Mouse (Mus musculus) heart, embryonic 14.5 days (tissue): Measurements from ENCODE around the gene Cald1. TPM values are rescaled to one million over a fixed set of nuclear protein-coding genes. Genes with fewer than 3 reads are reported as not detected.
A peak's percentile ranks its signal among the peaks of the same experiment; 100 is the strongest.

Source experiments
- ATAC-seq: fragments of 200-750 bp; cut with Nextera tagmentation; 2 replicates; pipeline ENCODE4 v1.8.0; 2017; ENCODE audit warnings: low read depth, moderate TSS enrichment; ENCODE audit not compliant: insufficient number of reproducible peaks, insufficient read depth, low FRiP score
- H3K27ac ChIP-seq, 2 experiments: fragments of 200-500 bp in 1 of 2; fragments of 300-500 bp in 1 of 2; sonication (generic) in 1 of 2; replicated peaks in 1 of 2; 2 replicates each; pipeline ENCODE4 v1.5.1; 2012 to 2014; ENCODE audit warnings: low read depth in 2 of 2, low read length in 2 of 2, control low read depth in 1 of 2, mild to moderate bottlenecking in 1 of 2, mixed read lengths in 1 of 2; ENCODE audit not compliant: control insufficient read depth in 1 of 2, insufficient read depth in 1 of 2
- H3K27me3 ChIP-seq: fragments of 300-500 bp; sonication (generic); 2 replicates; pipeline ENCODE4 v1.6.1; 2014; ENCODE audit warnings: mild to moderate bottlenecking, low read length, control low read depth; ENCODE audit not compliant: control insufficient read depth, insufficient read depth
- H3K36me3 ChIP-seq: fragments of 300-500 bp; sonication (generic); 2 replicates; pipeline ENCODE4 v1.6.1; 2014; ENCODE audit warnings: mild to moderate bottlenecking, control low read depth, low read length, mixed read lengths; ENCODE audit not compliant: control insufficient read depth, insufficient read depth
- H3K4me1 ChIP-seq, 2 experiments: fragments of 200-500 bp in 1 of 2; fragments of 300-500 bp in 1 of 2; sonication (generic) in 1 of 2; 2 replicates each; pipeline ENCODE4 v1.6.1; 2012 to 2014; ENCODE audit warnings: low read length in 2 of 2, control low read depth in 1 of 2, mixed read lengths in 1 of 2; ENCODE audit not compliant: control insufficient read depth in 2 of 2, insufficient read depth in 2 of 2
- H3K4me2 ChIP-seq: fragments of 300-500 bp; sonication (generic); 2 replicates; pipeline ENCODE4 v1.6.1; 2014; ENCODE audit warnings: mild to moderate bottlenecking, low read length
- H3K4me3 ChIP-seq, 2 experiments: fragments of 200-500 bp in 1 of 2; fragments of 300-500 bp in 1 of 2; sonication (generic) in 1 of 2; 2 replicates each; pipeline ENCODE4 v1.5.1; 2012 to 2014; ENCODE audit warnings: low read length in 2 of 2, mild to moderate bottlenecking in 2 of 2, control low read depth in 1 of 2, low read depth in 1 of 2, moderate library complexity in 1 of 2; ENCODE audit not compliant: control insufficient read depth in 1 of 2, insufficient read depth in 1 of 2
- H3K9ac ChIP-seq: fragments of 300-500 bp; sonication (generic); 2 replicates; pipeline ENCODE4 v1.6.1; 2014; ENCODE audit warnings: mild to moderate bottlenecking, low read length
- H3K9me3 ChIP-seq: fragments of 300-500 bp; sonication (generic); 2 replicates; pipeline ENCODE4 v1.6.1; 2016; ENCODE audit warnings: low read length, control low read depth; ENCODE audit not compliant: control insufficient read depth
- WGBS: fragments of 180-500 bp; shearing (Covaris S2); extraction: QIAGEN DNeasy Blood & Tissue Kit; methylation state at CpG from one replicate; pipeline ENCODE4 v1.1.7; 2014; 5-methylcytosine and 5-hydroxymethylcytosine counted together
- polyA plus RNA-seq: library from polyadenylated mRNA; unstranded; fragments of >200 nt; fragmentation: Nextera tagmentation; extraction: Ambion mirVana; gene quantifications from 2 replicates; pipeline ENCODE4 v1.2.1, GENCODE M21; 2014

The Cald1 gene
- polyA plus RNA-seq, 1 experiment from 2014 or later, result 122 TPM

DNA sequence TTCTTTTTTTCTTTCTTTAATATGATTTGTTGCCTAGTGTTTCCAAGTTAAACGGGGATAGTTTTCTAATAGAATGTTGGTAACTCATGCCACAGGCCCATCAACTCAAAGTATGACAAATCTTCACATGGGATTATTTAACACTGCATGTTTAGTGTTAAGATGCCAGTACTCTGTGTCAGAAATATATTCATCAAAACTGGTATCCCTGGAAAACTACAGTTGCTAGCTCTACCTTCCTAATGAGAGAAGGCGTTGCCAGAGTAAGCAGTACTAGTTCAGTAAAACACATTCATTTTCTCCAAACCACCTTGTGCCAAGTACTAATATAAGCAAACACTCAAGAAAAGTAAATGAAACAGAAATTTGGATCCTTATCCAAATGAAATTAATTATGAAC, 171.7 kb downstream of the Cald1 start:
- Histone ChIP-seq H3K36me3 (peaks cover 92% of the 10 kb centered on the region), H3K27me3 (no peaks in the 10 kb centered on the region), H3K4me3 (no peak overlapping the region), H3K4me1 (peaks cover 7 to 21% of the 10 kb centered on the region in 2 experiments), H3K4me2 (peak overlapping the region; percentile 22; the same call in 1 of the 2 replicates), H3K9me3 (no peaks in the 10 kb centered on the region), H3K27ac (peak overlapping the region in 1 of 2 experiments; percentile 81; a peak in 2 of 4 replicates), H3K9ac (no peak overlapping the region)
- WGBS, result 87% methylated on average over 2 of the region's 2 CpGs
- ATAC-seq, result no peak

GRCm38 (mm10) chr6:34770491-34770890, 172.2 kb downstream of the Cald1 start:
- Histone ChIP-seq H3K27ac (peak overlapping the region; percentile 78 to 81), H3K4me3 (no peak overlapping the region), H3K4me2 (peak overlapping the region; percentile 22; the same call in 1 of the 2 replicates), H3K9ac (peak overlapping the region; percentile 38; the same call in 1 of the 2 replicates), H3K9me3 (no peaks in the 10 kb centered on the region), H3K36me3 (peaks cover 92% of the 10 kb centered on the region), H3K27me3 (no peaks in the 10 kb centered on the region), H3K4me1 (peaks cover 7 to 21% of the 10 kb centered on the region in 2 experiments)
- WGBS, result 23% methylated on average over 6 of the region's 6 CpGs
- no peak for ATAC-seq

- Histone ChIP-seq H3K27ac (no peak overlapping the region), H3K27me3 (no peaks in the 10 kb centered on the region), H3K36me3 (peaks cover 40% of the 10 kb centered on the region), H3K9ac (no peak overlapping the region), H3K4me3 (no peak overlapping the region), H3K4me2 (no peak overlapping the region), H3K9me3 (no peaks in the 10 kb centered on the region), H3K4me1 (peaks cover 4 to 5% of the 10 kb centered on the region in 2 experiments; a peak in 3 of 4 replicates)
- ATAC-seq, result no peak
Observed at GRCm38 (mm10) chr6:34776396-34776795, 178.1 kb downstream of the Cald1 start.

DNA sequence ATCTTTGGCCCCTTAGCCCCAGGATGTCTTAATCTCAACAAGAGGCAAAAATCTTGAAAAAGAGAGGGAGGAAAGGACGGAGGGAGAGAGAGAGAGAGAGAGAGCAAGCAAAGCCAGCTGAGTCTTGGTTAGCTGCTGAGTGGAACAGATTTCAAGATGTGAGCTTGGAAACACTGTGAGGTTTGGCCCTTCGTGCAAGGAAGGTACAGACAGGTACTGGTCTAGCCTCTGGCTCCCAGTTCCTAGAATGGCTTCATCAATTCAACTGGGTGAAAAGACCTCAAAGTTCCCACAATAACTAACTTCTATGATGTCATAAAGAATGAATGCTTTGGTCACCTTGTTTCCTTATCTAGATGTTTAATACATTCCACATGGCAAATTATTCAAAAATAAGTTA, 178.8 kb downstream of the Cald1 start:
- no peaks in the 10 kb centered on the region for H3K9me3 ChIP-seq

DNA sequence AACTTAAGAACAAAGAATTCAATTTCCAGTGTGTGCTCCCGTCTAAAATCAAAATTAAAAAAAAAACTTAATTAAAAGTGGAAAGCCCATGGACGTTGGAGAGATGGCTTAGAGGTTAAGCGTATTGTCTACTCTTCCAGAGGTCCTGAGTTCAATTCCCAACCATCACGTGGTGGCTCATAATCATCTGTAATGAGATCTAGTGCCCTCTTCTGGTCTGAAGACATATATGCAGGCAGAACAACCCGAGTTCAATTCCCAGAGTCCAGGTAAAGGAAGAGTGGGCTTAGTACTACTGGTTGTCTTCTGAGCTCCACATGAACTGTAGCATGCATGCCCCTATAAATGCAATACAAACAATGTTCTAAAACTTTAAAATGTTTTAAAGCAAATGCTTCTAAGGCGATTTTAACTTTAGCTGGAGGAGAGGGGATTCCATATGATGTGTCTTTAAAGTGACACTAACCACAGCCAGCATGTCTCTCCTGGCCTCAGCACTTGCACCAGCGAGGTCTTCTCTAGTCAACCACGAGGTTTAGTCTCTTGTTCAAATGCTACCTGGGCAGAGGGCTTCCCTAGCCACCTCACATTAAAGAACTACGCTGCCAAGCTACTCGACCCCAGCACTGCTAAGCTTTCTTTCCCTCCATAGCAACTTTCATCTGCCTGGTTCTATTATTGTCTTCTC, 179.8 kb downstream of the Cald1 start:
- H3K9me3 ChIP-seq, result no peaks in the 10 kb centered on the region
- peaks cover 25% of the 10 kb centered on the region for H3K36me3 ChIP-seq
- peaks cover under 1 to 2% of the 10 kb centered on the region in 2 experiments; a peak in 2 of 4 replicates for H3K4me1 ChIP-seq
- no peak overlapping the region for H3K9ac ChIP-seq
- WGBS, result 69% methylated on average over 10 of the region's 10 CpGs
- no peak overlapping the region for H3K4me3 ChIP-seq
- no peak overlapping the region for H3K4me2 ChIP-seq
- no peak overlapping the region for H3K27ac ChIP-seq
- no peaks in the 10 kb centered on the region for H3K27me3 ChIP-seq
- no peak for ATAC-seq

More for the DNA sequence above, 178.8 kb downstream of the Cald1 start:
- 83% methylated on average over 2 of the region's 2 CpGs for WGBS
- no peak overlapping the region for H3K27ac ChIP-seq
- H3K4me2 ChIP-seq, result no peak overlapping the region
- H3K4me3 ChIP-seq, result no peak overlapping the region
- H3K4me1 ChIP-seq, result peaks cover 4% of the 10 kb centered on the region in 2 experiments; a peak in 3 of 4 replicates
- peaks cover 34% of the 10 kb centered on the region for H3K36me3 ChIP-seq
- no peaks in the 10 kb centered on the region for H3K27me3 ChIP-seq
- no peak for ATAC-seq
- no peak overlapping the region for H3K9ac ChIP-seq

- peak within 1 kb of the TSS; percentile 98 for H3K27ac ChIP-seq
- H3K36me3 ChIP-seq, result peaks cover 10% of the 10 kb centered on the region; the same call in 1 of the 2 replicates
- ATAC-seq, result peak; percentile 84
- peak within 1 kb of the TSS; percentile 83 for H3K4me2 ChIP-seq
- H3K4me1 ChIP-seq, result peaks cover 0 to 2% of the 10 kb centered on the region in 2 experiments; a peak in 2 of 4 replicates
- peak within 1 kb of the TSS; percentile 60 to 91 for H3K4me3 ChIP-seq
- no peaks in the 10 kb centered on the region for H3K27me3 ChIP-seq
- no peaks in the 10 kb centered on the region for H3K9me3 ChIP-seq
- H3K9ac ChIP-seq, result peak within 1 kb of the TSS; percentile 88
- under 1% methylated on average over 81 of the region's 81 CpGs for WGBS
Observed at GRCm38 (mm10) chr6:34780231-34780942, 182.1 kb downstream of the Cald1 start, which contains the start of gene Agbl3. Agbl3 (plus strand) TSS chr6:34780432.

DNA sequence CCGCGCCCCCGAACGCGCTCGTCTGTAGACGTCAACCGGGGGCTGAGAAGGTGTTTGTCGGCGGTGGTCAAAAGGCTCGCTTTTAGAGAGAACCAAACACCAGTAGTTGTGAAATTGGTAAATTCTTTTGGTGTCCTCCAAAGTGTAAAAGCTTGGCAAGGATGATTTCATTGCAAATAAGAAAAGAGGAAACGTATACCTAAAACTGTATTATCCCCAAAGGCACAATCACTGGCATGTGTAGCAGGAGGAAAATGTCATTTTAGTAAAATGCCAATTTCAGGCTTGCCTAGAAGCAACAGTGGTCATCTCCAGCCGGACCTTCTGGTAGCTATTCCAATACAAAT, 182.6 kb downstream of the Cald1 start:
- Histone ChIP-seq H3K4me1 (peaks cover 0 to 2% of the 10 kb centered on the region in 2 experiments; a peak in 2 of 4 replicates), H3K27ac (peak overlapping the region; percentile 98), H3K9ac (peak overlapping the region; percentile 88), H3K4me3 (peak overlapping the region; percentile 60 to 91), H3K9me3 (no peaks in the 10 kb centered on the region), H3K27me3 (no peaks in the 10 kb centered on the region), H3K36me3 (peaks cover 10% of the 10 kb centered on the region), H3K4me2 (peak overlapping the region; percentile 83)
- 3% methylated on average over 13 of the region's 13 CpGs for WGBS
- ATAC-seq, result no peak
